Mouse (Mus musculus) monocyte, adult 5-6 weeks (primary cell): ENCODE data around the gene Dhodh. TPM values are rescaled to one million over a fixed set of nuclear protein-coding genes. Genes with fewer than 3 reads are reported as not detected.
A peak's percentile ranks its signal among the peaks of the same experiment; 100 is the strongest.

Experiments used
- ATAC-seq: fragments of 153-309, 156-312 bp; replicated peaks from 2 replicates; pipeline ENCODE4 v1.8.0; 2017; ENCODE audit warnings: mild to moderate bottlenecking; ENCODE audit not compliant: low TSS enrichment, insufficient number of reproducible peaks, severe bottlenecking, poor library complexity, low FRiP score
- total RNA-seq: library from RNA; stranded (forward); fragments of 200-1000, 200-491, 200-594 nt; gene quantifications from 3 replicates; pipeline ENCODE4 v1.2.3, GENCODE M21; 2017

Dhodh gene
- total RNA-seq, 1 experiment from 2014 or later, result 12.4 TPM

- ATAC-seq, result no peak
These were observed 17.1 kb downstream of the Dhodh start for GRCm38 (mm10) chr8:109591367-109591766.

- no peak for ATAC-seq
These were observed 17.6 kb downstream of the Dhodh start for GRCm38 (mm10) chr8:109590901-109591300.

- ATAC-seq, result no peak
These were observed 21.4 kb downstream of the Dhodh start for GRCm38 (mm10) chr8:109586972-109587504.

GRCm38 (mm10) chr8:109585652-109586051 lies 22.8 kb downstream of the Dhodh start:
- peak; percentile 91 for ATAC-seq

- no peak for ATAC-seq
These were observed 23.6 kb downstream of the Dhodh start for GRCm38 (mm10) chr8:109584830-109585229.

- no peak for ATAC-seq
These were observed 24.2 kb downstream of the Dhodh start for GRCm38 (mm10) chr8:109584293-109584692.

GRCm38 (mm10) chr8:109578900-109579301 lies 29.6 kb downstream of the Dhodh start, which contains the start of gene Hp:
Gene Hp (minus strand): TSS chr8:109579172.
- ATAC-seq, result peak; percentile 40; the same call in 1 of the 2 replicates

GRCm38 (mm10) chr8:109576311-109576710 lies 32.2 kb downstream of the Dhodh start:
- no peak for ATAC-seq

GRCm38 (mm10) chr8:109571139-109571538 lies 37.3 kb downstream of the Dhodh start:
- ATAC-seq, result no peak

GRCm38 (mm10) chr8:109565498-109566333 lies 42.8 kb downstream of the Dhodh start, which contains the start of the genes Dhx38 and Txnl4b:
Gene Dhx38 (minus strand): TSS chr8:109565861.
Gene Txnl4b (plus strand): TSS chr8:109565892.
- ATAC-seq, result peak; percentile 95

- no peak for ATAC-seq
These were observed 43.7 kb downstream of the Dhodh start for GRCm38 (mm10) chr8:109564766-109565165.

- no peak for ATAC-seq
These were observed 44.6 kb downstream of the Dhodh start for GRCm38 (mm10) chr8:109563881-109564280.

GRCm38 (mm10) chr8:109551663-109552062 lies 56.8 kb downstream of the Dhodh start:
- no peak for ATAC-seq

- no peak for ATAC-seq
These were observed 64.4 kb downstream of the Dhodh start for GRCm38 (mm10) chr8:109544049-109544448.

GRCm38 (mm10) chr8:109542748-109543519 lies 65.5 kb downstream of the Dhodh start:
- ATAC-seq, result no peak

- no peak for ATAC-seq
These were observed 66.3 kb downstream of the Dhodh start for GRCm38 (mm10) chr8:109542165-109542564.
